Mouse (Mus musculus): ENCODE data around the gene Gnmt. TPM values are rescaled to one million over a fixed set of nuclear protein-coding genes. Genes with fewer than 3 reads are reported as not detected.
A peak's percentile ranks its signal among the peaks of the same experiment; 100 is the strongest.
"Not testable (repeated sequence)": the region's sequence is repeated elsewhere in the genome, so short reads cannot be mapped to it uniquely, and the experiment has no call there.

The Gnmt gene
- polyA plus RNA-seq, 1 experiment from 2014 or later = 0.34 TPM

DNA sequence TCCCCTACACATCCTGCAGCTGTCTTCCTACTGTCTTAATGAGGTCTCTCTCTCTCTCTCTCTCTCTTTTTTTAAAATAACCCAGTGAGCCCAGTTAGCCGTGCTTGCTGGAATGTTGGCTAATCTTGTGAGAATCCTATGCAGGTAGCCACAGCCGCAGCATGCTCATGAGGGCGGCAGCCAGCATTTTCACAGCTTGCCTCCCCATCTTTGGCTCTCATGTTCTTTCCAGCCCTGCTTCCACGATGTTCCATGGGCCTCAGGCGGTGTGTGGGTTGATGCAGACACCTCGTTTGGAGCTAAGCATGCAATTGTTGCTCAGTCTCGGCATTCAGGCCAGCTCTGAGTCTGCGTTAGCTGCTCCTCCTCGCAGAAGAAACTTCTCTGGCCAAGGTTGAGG is 35.9 kb upstream of the Gnmt start:
- not testable (repeated sequence) for H3K9me3 ChIP-seq; H3K4me1 ChIP-seq; H3K4me3 ChIP-seq; H3K27me3 ChIP-seq; H3K9ac ChIP-seq; H3K4me2 ChIP-seq; H3K27ac ChIP-seq; H3K36me3 ChIP-seq; ATAC-seq (ENCODE audit: insufficient number of reproducible peaks, insufficient read depth, low FRiP score, low TSS enrichment, low read depth)
- 65% methylated on average over 9 of the region's 9 CpGs for WGBS

DNA sequence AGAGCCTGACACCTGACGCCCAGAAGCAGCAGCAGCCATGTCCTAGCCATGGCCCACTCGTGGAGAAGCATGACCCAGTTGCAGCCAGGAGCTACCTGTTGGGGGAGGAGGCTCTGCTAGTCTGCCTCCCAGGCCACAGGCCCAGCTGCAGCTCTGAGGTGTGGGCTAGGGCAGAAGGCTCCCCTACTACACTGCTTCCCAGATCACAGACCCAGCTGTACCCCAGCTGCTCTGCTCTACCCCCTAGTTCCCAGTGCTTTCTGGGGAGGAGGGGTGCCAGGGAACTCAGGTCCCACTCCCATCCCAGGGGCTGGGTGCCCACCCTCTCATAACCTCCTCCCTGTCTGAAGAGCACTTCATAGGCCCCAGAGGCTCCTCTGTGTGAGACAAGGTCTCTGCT is 34.6 kb upstream of the Gnmt start, which contains the start of gene Ptcra:
Gene Ptcra (minus strand): TSS at position 169 of the 400 bp plus-strand sequence.
- 55% methylated on average over 2 of the region's 2 CpGs for WGBS

DNA sequence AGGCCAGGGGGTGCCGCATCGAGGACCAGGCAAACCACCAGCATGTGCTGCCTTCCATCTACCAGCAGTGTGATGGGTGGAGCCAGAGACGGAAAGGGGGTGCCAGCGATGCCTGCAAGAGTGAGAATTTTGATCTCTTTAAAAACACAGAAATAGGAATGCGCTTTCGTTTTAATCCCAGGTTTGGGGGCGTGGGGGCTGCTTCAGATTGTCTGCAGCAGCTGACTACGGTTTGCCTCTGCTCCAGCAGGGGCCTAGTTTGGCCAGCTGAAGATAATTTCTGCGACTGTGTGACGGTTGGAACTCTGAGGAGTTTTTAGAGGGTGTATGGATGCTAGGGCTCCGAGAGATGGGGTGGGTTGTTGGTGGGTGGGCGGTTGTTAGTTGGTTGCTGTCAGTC is 29.8 kb upstream of the Gnmt start:
- H3K9ac ChIP-seq = no peak overlapping the region; the same call in 1 of the 2 replicates
- H3K36me3 ChIP-seq = no peaks in the 10 kb centered on the region
- H3K27me3 ChIP-seq = no peaks in the 10 kb centered on the region
- H3K4me2 ChIP-seq = no peak overlapping the region
- no peak for ATAC-seq (ENCODE audit: insufficient number of reproducible peaks, insufficient read depth, low FRiP score, low TSS enrichment, low read depth)
- H3K9me3 ChIP-seq = no peaks in the 10 kb centered on the region
- peaks cover 8% of the 10 kb centered on the region; the same call in 1 of the 2 replicates for H3K4me1 ChIP-seq
- no peak overlapping the region for H3K27ac ChIP-seq
- no peak overlapping the region for H3K4me3 ChIP-seq
- WGBS = 71% methylated on average over 12 of the region's 12 CpGs

More for the DNA sequence above, 34.6 kb upstream of the Gnmt start, which contains the start of gene Ptcra:
- H3K9ac ChIP-seq = no peak within 1 kb of the TSS
- H3K36me3 ChIP-seq = no peaks in the 10 kb centered on the region
- H3K4me2 ChIP-seq = no peak within 1 kb of the TSS
- ATAC-seq (ENCODE audit: insufficient number of reproducible peaks, insufficient read depth, low FRiP score, low TSS enrichment, low read depth) = no peak
- no peak within 1 kb of the TSS for H3K27ac ChIP-seq
- H3K9me3 ChIP-seq = no peaks in the 10 kb centered on the region
- H3K27me3 ChIP-seq = no peaks in the 10 kb centered on the region
- H3K4me1 ChIP-seq = no peaks in the 10 kb centered on the region
- no peak within 1 kb of the TSS for H3K4me3 ChIP-seq

DNA sequence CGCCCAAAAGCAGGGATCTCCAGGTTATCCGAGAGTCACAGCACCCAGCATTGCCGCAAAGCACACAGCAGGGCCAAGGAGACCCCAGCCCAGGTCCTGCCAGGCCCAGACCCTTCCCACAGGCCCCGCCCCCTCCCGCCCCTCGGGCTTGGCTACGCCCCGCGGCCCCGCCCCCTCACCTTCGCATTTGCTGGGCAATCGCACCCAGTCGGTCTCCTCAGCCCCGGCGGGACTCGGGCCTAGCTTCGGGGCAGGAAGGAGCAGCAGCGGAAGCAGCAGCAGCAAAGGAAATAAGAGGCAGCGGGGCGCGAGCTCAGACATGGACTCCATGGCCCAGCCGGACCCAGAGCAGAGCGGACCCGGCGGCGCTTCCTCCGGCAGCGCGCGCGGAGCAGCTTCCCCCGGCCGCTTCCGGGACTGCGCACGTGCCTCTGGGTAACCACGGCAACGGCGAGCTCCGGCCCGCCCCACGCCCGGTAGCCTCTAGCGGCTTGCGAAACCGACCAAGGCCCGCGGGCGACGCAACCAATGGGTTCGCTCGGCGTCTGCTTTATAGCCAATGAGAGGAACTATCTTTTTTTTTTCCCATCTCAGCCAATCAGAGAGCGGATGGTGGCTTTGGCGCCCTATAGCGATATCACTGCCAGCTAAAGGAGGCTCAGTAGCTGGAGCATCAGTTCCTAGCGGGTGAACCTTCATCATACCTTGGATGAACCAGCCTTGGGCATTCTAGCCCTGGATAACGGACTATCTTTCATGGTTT is 23.0 kb upstream of the Gnmt start, which contains the start of gene Cnpy3:
Gene Cnpy3 (minus strand): TSS at position 421 of the 763 bp plus-strand sequence.
- Histone ChIP-seq H3K36me3 (peaks cover 4% of the 10 kb centered on the region; the same call in 1 of the 2 replicates), H3K27ac (peak within 1 kb of the TSS; percentile 88), H3K4me1 (peaks cover 19% of the 10 kb centered on the region), H3K9me3 (no peaks in the 10 kb centered on the region), H3K27me3 (no peaks in the 10 kb centered on the region), H3K4me2 (peak within 1 kb of the TSS; percentile 72), H3K4me3 (peak within 1 kb of the TSS; percentile 75), H3K9ac (peak within 1 kb of the TSS; percentile 77)
- peak; percentile 97 for ATAC-seq (ENCODE audit: insufficient number of reproducible peaks, insufficient read depth, low FRiP score, low TSS enrichment, low read depth)
- WGBS = under 1% methylated on average over 56 of the region's 58 CpGs

DNA sequence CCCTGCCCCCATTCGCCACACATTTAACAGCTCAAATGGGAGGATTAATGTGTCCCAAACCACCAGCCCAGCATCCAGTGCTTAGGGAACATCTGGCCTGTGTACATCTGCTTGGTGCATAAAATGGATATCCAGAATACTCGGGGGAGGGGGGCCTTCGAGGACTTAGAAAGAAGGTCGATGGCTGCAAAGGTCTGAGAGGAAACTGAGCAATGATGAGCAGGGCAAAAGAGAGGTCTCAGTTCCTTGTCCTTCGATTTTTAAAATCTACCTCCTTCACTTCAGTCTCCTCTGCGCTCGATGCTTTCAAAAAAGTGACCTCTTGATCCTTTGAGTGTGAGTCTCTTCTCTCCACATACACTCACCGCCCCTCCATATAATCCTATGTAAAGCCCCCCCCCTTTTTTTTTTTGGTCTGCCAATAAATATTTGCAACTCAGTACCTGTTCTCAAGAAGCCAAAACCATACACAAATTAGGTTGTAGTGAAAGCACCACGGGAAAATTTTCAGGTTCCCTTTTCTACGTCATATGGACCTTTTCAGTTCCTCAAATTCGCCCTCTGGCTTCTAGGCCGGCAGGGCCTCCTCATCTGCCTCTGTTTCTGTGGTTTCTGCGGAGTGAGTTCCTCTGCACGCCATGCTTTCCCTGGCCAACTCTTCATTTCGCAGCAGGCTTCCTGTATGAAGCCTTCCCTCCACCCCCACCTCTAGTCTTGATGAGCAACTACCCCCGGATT is 22.3 kb upstream of the Gnmt start:
- Histone ChIP-seq H3K4me1 (peaks cover 13% of the 10 kb centered on the region), H3K27ac (peak overlapping the region; percentile 88), H3K4me2 (peak overlapping the region; percentile 72), H3K27me3 (no peaks in the 10 kb centered on the region), H3K4me3 (peak overlapping the region; percentile 75), H3K36me3 (peaks cover 12% of the 10 kb centered on the region), H3K9me3 (no peaks in the 10 kb centered on the region), H3K9ac (peak overlapping the region; percentile 77)
- peak; percentile 10; the same call in 1 of the 2 replicates for ATAC-seq (ENCODE audit: insufficient number of reproducible peaks, insufficient read depth, low FRiP score, low TSS enrichment, low read depth)
- WGBS = 25% methylated on average over 16 of the region's 16 CpGs

DNA sequence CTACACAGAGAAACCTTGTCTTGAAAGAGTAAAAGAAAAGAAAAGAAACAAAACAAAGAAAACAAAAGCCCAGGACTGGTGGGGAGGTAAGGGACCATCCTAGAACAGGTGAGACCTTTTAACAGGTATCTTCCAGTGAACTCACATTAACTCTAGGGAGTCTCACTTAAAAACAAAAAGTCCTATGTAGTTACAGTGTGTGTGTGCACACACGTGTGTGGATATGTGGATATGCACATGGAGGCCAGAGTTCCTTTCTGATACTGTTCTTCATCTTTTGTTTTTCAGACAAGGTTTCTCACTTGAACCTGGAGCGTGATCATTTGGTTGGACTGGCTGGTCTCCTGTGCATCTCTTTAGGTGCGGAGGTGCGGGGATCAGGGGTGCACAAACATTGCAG is 21.6 kb upstream of the Gnmt start:
- peaks cover 18% of the 10 kb centered on the region for H3K36me3 ChIP-seq
- peak overlapping the region; percentile 77 for H3K9ac ChIP-seq
- ATAC-seq (ENCODE audit: insufficient number of reproducible peaks, insufficient read depth, low FRiP score, low TSS enrichment, low read depth) = no peak
- H3K4me1 ChIP-seq = peaks cover 12% of the 10 kb centered on the region
- H3K4me2 ChIP-seq = peak overlapping the region; percentile 72
- H3K9me3 ChIP-seq = no peaks in the 10 kb centered on the region
- WGBS = 91% methylated on average over 4 of the region's 4 CpGs
- H3K4me3 ChIP-seq = peak overlapping the region; percentile 75
- no peaks in the 10 kb centered on the region for H3K27me3 ChIP-seq
- H3K27ac ChIP-seq = peak overlapping the region; percentile 88; the same call in 1 of the 2 replicates

DNA sequence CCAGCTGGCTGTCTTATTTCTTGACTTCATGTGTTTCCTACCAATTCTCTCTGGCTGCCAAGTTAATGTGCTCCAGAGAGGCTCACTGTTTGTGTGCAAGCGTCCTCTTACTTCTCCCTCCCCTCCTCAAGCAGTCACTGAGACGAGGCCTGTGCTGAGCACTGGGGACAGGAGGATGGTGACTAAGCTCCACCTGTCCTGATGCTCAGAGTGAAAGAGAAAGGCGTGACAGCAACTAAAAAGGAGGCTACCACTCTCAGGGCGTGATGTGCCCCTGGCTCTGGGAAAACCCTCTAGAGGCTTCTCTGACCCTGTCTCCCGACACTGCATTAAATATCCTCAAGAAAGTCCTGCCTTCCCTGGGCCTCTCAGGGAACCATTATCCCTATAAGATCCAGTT is 20.3 kb upstream of the Gnmt start:
- H3K27ac ChIP-seq = no peak overlapping the region
- H3K27me3 ChIP-seq = no peaks in the 10 kb centered on the region
- no peak overlapping the region for H3K4me3 ChIP-seq
- H3K36me3 ChIP-seq = peaks cover 27% of the 10 kb centered on the region
- peaks cover 12% of the 10 kb centered on the region for H3K4me1 ChIP-seq
- no peaks in the 10 kb centered on the region for H3K9me3 ChIP-seq
- no peak overlapping the region for H3K9ac ChIP-seq
- 84% methylated on average over 5 of the region's 5 CpGs for WGBS
- H3K4me2 ChIP-seq = no peak overlapping the region
- ATAC-seq (ENCODE audit: insufficient number of reproducible peaks, insufficient read depth, low FRiP score, low TSS enrichment, low read depth) = no peak

DNA sequence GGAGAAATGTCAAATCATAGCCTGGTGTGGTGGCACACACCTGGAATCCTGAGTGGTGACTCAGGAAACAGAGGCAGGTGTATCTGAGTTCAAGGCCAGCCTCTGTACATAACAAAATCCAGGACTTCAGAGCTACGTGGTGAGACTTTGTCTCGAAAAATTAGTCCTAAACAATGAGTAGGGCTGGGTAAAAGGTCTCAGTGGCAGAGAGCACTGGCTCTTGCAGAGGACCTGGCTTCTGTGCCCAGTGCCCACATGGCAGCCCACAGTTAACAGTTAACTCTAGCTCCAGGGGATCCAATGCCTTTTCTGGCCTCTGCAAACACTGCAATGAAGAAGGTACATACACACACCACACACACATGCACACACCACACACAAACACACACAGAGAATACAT is 18.8 kb upstream of the Gnmt start:
- Histone ChIP-seq H3K27ac (no peak overlapping the region), H3K4me2 (no peak overlapping the region), H3K27me3 (no peaks in the 10 kb centered on the region), H3K4me1 (peaks cover 12% of the 10 kb centered on the region), H3K9me3 (no peaks in the 10 kb centered on the region), H3K4me3 (no peak overlapping the region), H3K9ac (no peak overlapping the region), H3K36me3 (peaks cover 41% of the 10 kb centered on the region)
- ATAC-seq (ENCODE audit: insufficient number of reproducible peaks, insufficient read depth, low FRiP score, low TSS enrichment, low read depth) = no peak
- WGBS = 89% methylated on average over 2 of the region's 2 CpGs

DNA sequence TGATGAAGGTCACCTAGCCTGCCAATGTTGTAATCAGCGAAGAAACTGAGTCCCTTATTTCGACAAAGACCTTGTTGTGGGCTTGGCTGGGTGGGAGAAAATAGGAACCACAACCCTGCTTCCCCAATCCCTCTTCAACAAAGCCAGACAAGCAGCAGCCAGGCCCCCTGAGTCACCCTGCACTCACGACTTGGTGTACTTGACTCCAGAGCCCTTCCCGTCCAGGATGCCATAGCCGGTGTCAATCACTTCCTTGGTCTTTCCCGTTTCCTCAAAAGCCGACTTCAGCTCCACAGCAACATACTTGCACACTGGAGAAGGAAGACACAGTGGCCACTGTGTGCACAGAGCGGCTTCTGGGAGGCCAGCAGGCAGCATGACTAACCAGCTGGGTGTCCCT is 18.3 kb upstream of the Gnmt start:
- ATAC-seq (ENCODE audit: insufficient number of reproducible peaks, insufficient read depth, low FRiP score, low TSS enrichment, low read depth) = no peak
- Histone ChIP-seq H3K9ac (no peak overlapping the region), H3K27me3 (no peaks in the 10 kb centered on the region), H3K9me3 (no peaks in the 10 kb centered on the region), H3K4me1 (peaks cover 12% of the 10 kb centered on the region), H3K4me3 (no peak overlapping the region), H3K27ac (no peak overlapping the region), H3K36me3 (peaks cover 47% of the 10 kb centered on the region), H3K4me2 (no peak overlapping the region)
- WGBS = 85% methylated on average over 8 of the region's 8 CpGs

DNA sequence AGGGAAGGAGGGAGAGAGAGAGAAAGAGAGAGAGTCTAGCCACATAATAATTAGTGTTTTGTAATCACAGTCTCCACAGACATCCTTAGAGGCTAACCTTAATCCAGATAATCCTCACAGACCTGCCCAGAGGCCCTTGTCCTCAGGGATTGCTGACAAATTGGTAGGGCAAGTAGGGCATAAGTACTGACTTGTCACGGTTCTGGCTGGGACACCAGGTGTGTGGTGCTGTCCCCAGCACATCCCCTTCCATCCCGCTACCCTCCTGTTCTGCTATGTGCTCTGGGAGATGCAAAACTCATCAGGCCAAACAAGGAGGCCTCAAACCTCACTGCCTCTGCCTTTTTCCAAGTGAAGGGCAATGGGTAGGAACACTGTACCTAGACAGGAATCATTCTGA is 16.5 kb upstream of the Gnmt start:
- 76% methylated on average over 2 of the region's 2 CpGs for WGBS
- Histone ChIP-seq H3K9ac (no peak overlapping the region), H3K4me1 (peaks cover 3% of the 10 kb centered on the region), H3K4me2 (no peak overlapping the region), H3K4me3 (no peak overlapping the region), H3K27ac (no peak overlapping the region), H3K27me3 (no peaks in the 10 kb centered on the region), H3K9me3 (no peaks in the 10 kb centered on the region), H3K36me3 (peaks cover 52% of the 10 kb centered on the region)
- ATAC-seq (ENCODE audit: insufficient number of reproducible peaks, insufficient read depth, low FRiP score, low TSS enrichment, low read depth) = no peak

DNA sequence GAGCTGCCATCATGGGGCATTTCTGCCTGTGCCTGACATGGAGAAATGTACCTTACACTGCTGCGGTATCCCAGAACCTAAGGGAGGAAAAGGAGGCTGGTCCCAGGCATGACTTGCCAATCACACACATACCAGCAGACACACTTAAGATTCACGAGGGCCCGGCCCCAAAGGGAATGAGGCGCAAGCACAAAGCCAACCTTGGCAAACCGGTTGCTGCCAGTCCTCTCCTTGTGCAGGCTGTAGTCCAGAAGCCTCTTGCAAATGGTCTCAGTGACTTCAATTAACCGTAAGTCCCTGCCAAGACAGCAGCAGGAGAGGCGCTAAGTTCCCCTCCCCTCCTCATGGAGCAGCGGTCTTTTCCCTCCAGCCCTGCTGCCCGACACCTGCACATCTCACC is 14.0 kb upstream of the Gnmt start:
- no peaks in the 10 kb centered on the region for H3K4me1 ChIP-seq
- no peak overlapping the region for H3K4me2 ChIP-seq
- no peak overlapping the region for H3K27ac ChIP-seq
- H3K27me3 ChIP-seq = no peaks in the 10 kb centered on the region
- 89% methylated on average over 9 of the region's 9 CpGs for WGBS
- H3K9me3 ChIP-seq = no peaks in the 10 kb centered on the region
- H3K9ac ChIP-seq = no peak overlapping the region
- no peak overlapping the region for H3K4me3 ChIP-seq
- no peak for ATAC-seq (ENCODE audit: insufficient number of reproducible peaks, insufficient read depth, low FRiP score, low TSS enrichment, low read depth)
- peaks cover 60% of the 10 kb centered on the region for H3K36me3 ChIP-seq

DNA sequence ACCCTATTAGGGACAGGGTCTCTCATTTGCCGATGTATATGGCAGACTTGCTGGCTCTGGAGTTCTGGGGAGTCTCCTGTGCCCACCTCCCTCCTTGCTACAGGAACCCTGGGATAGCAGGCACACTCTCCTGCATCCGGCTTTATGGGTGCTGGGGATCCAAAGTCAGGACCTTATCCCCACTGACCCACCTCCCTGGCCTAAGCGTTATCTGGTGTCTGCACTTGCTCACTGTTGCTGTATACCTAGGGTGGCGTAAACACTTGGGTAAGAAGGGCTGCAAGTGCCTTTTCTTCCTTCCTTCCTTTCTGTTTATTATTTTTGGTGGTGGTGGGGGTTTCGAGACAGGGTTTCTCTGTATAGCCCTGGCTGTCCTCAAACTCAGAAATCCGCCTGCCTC is 12.3 kb upstream of the Gnmt start:
- ATAC-seq (ENCODE audit: insufficient number of reproducible peaks, insufficient read depth, low FRiP score, low TSS enrichment, low read depth) = no peak
- H3K4me1 ChIP-seq = no peaks in the 10 kb centered on the region
- peaks cover 60% of the 10 kb centered on the region for H3K36me3 ChIP-seq
- H3K4me3 ChIP-seq = no peak overlapping the region
- H3K27ac ChIP-seq = no peak overlapping the region
- no peak overlapping the region for H3K9ac ChIP-seq
- H3K4me2 ChIP-seq = no peak overlapping the region
- no peaks in the 10 kb centered on the region for H3K27me3 ChIP-seq
- 95% methylated on average over 6 of the region's 6 CpGs for WGBS
- H3K9me3 ChIP-seq = no peaks in the 10 kb centered on the region

Measured in embryonic facial prominence, embryonic 13.5 days (tissue).